Mouse (Mus musculus): ENCODE measurements around the gene Fxyd2. TPM values are rescaled to one million over a fixed set of nuclear protein-coding genes. Genes with fewer than 3 reads are reported as not detected.

The Fxyd2 gene
- polyA plus RNA-seq, 1 experiment = 225 TPM

- Histone ChIP-seq H3K4me1 (ENCODE audit: control insufficient read depth, insufficient read depth, low read length) (no peaks in the 10 kb centered on the region), H3K4me3 (ENCODE audit: insufficient read depth, low read length) (no peak overlapping the region), H3K27ac (ENCODE audit: insufficient read depth, low read depth, low read length) (no peak overlapping the region)
- TF ChIP-seq CTCF (IDR thresholded peaks at IDR 0.05; ENCODE audit: low read depth, low read length) (no peak), POLR2A (IDR thresholded peaks at IDR 0.05; ENCODE audit: borderline replicate concordance, low read depth, low read length) (no peak)
These were observed 58.9 kb downstream of the Fxyd2 start for GRCm38 (mm10) chr9:45458363-45458762.

Other genes with a start within 250 kb of the Fxyd2 start
- gene BC049352, start 217.7 kb upstream of the Fxyd2 start, polyA plus RNA-seq (2012; ENCODE audit: insufficient read depth, insufficient read length, missing spikeins) = 2.6 and 3.7 TPM in 2 replicates
- 2.0 and 2.2 TPM in 2 replicates for gene Tmprss4, start 195.6 kb upstream of the Fxyd2 start, polyA plus RNA-seq (2012; ENCODE audit: insufficient read depth, insufficient read length, missing spikeins)
- gene Il10ra, start 130.5 kb upstream of the Fxyd2 start, polyA plus RNA-seq (2012; ENCODE audit: insufficient read depth, insufficient read length, missing spikeins) = 195 and 197 TPM in 2 replicates
- gene Tmprss13, start 80.6 kb upstream of the Fxyd2 start, polyA plus RNA-seq (2012; ENCODE audit: insufficient read depth, insufficient read length, missing spikeins) = not detected in 2 replicates
- gene Fxyd6, start 29.5 kb upstream of the Fxyd2 start, polyA plus RNA-seq (2012; ENCODE audit: insufficient read depth, insufficient read length, missing spikeins) = not detected in 2 replicates
- not detected in 2 replicates for gene Dscaml1, start 27.0 kb downstream of the Fxyd2 start, polyA plus RNA-seq (2012; ENCODE audit: insufficient read depth, insufficient read length, missing spikeins)

Data from bone marrow macrophage, adult 2 months (primary cell).